Mouse (Mus musculus): Measurements from ENCODE around the gene Galk1.

GRCm38 (mm10) chr11:115971016-115971415 lies 41.5 kb downstream of the Galk1 start:
- no peak for TF ChIP-seq CTCF (conservative IDR thresholded peaks at IDR 0.05; ENCODE audit: low read length)
- TF ChIP-seq NANOG (IDR thresholded peaks at IDR 0.05; ENCODE audit: borderline replicate concordance, low read length), result no peak
- TF ChIP-seq POU5F1 (IDR thresholded peaks at IDR 0.05; ENCODE audit: borderline replicate concordance, low read length), result no peak

All from E14TG2a.4 (cell line).